Mouse (Mus musculus) cerebellum, adult (tissue): Measurements from ENCODE around the gene Pfn3.

Experiments used
- ATAC-seq: cut with Nextera tagmentation; 2 replicates; pipeline ENCODE4 v1.9.2; 2017; ENCODE audit warnings: mild to moderate bottlenecking, moderate library complexity, mixed read lengths; ENCODE audit not compliant: insufficient number of reproducible peaks, low FRiP score, low TSS enrichment

Pfn3 gene

DNA sequence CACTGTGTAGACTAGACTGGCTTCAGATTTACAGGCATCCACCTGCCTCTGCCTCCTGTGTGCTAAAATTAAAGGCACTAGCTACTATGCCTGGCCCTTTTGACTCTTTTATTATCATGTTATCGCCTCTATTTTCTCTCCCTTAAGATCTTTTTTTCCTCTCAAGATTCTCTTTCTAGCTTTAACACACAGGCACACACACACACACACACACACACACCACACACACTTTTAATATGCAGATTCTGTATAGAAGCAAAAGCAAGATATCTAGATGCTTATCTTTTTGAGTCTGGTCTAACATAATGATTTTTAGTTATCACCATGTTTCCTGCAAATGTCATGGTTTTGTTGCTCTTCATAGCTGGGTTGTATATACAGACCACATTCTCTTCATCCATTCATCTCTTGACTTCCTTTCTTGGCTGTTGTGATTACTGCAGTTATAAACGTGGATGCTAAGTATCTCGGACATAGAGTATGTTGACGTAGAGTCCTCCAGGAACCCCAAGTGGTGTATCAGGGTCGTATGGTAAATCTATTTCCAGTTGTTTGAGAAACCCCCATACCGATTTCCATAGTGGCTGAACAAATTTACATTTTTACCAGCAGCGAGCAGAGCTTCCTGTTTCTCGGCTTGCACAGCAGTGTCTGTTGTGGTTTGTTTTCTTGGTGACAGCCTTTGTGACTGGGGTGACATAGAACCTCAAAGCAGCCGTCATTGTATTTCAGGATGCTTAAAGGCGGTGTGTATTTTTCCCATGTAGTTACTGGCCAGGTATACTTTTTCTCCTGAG, 17.1 kb upstream of the Pfn3 start:
- no peak for ATAC-seq

DNA sequence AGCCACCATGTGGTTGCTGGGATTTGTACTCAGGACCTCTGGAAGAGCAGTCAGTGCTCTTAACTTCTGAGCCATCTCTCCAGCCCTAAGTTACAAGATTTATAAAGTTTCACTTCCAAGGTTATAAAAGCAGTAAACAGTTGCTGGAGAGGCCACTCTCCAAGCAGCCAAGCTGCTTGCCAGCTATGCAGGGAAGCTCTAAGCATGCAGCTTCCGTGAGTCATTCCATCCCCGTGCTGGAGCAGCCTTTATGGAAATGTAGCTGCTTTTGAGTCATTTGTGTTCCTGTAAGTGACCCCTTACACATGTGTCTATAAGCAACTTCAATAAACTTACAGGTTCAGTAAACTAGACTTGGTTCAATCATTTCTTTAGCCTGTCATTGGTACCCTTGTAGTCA, 15.5 kb upstream of the Pfn3 start:
- ATAC-seq, result no peak

DNA sequence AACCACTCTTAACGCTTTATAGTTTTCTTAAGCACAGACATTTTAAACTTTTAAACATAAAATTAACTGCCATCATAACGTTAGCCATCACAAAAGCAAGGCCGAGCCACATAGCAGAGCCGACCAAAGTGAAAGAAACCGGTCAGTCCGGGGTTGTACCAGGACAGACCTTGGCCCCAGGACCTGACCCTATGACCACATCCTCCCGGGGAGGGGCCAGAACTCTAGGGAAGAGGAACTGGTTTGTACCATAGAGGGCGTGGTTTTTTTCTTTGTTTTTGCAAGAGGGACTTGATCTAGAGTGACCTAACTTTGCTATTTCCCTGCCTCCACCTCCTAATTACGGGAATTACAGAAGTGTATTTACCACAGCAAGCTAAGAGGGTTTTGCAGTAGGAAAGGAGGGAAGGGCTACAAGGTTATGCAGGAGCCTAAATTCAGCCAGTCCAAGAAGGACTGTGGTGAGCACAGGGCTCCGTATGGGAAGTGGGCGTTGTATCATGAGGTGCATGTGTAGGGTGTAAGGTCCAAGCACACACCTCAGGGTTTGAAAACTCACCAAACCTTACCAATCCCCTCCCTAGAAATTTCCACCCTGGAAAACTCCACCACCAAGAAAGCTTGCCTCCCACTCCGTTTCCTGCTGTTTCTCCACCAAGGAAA, 14.3 kb upstream of the Pfn3 start:
- no peak for ATAC-seq

DNA sequence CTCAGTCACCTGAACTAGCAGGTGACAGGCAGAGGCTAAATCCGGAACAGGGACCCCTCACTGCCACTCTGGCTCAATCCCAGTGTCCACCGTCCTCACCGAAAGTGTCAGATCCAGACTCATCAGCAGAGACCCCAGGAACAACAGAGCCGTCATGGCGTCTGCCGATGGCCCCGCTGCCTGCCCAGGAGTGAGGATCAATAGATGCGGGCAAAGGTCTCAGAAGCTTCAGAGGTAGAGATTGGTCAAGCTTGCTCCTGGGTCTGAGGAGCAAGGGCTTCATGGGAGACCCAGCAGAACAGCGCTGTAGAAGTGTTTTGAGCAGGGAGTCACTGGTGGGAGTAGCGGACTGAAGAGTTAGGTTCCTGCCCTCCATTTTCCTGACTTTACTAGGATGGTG, 11.6 kb upstream of the Pfn3 start, which contains the start of gene F12:
TSS of gene F12 (minus strand) at position 181 of the 400 bp plus-strand sequence.
- no peak for ATAC-seq

DNA sequence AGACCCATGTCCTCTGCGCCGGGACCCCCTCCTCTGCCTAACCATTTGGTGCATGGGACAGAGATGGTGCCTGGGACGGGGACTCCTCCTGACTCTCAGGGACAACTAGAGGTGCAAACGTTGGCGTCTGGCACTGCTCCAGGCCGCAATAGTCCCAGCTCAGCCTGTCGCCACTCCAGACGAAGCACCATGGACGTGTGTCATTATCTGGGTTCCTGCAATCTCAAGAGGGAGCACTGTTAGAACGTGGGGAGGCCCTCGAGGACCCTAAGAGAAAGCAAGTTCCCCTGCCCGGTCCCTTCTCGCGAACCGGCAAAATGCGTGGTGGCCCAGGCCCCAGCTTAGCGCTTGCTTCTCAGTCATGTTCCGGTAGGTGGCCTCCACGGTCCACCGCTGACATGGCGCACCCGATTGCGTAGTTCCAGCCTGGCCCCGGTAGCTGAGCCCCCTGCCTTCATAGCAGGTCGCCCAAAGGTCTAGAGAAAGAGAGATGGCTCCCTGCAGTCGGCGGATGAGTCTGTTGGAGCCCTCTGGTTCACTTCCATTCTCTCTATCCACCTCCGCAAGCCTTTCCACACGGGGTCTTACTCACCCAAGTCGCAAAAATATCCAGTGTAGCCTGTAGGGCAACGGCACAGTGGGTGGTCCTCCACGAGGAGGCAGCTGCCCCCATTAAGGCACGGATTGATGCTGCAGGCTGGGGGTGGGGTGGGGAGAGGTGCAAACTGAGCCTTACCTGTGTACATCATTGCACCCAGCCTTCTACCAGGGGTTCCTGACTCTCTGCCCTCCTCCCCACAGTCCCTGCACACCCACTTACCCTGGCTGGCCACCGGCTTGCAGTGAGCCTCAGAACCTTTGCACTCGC, 6.1 kb upstream of the Pfn3 start:
- peak; percentile 31; the same call in 1 of the 2 replicates for ATAC-seq

DNA sequence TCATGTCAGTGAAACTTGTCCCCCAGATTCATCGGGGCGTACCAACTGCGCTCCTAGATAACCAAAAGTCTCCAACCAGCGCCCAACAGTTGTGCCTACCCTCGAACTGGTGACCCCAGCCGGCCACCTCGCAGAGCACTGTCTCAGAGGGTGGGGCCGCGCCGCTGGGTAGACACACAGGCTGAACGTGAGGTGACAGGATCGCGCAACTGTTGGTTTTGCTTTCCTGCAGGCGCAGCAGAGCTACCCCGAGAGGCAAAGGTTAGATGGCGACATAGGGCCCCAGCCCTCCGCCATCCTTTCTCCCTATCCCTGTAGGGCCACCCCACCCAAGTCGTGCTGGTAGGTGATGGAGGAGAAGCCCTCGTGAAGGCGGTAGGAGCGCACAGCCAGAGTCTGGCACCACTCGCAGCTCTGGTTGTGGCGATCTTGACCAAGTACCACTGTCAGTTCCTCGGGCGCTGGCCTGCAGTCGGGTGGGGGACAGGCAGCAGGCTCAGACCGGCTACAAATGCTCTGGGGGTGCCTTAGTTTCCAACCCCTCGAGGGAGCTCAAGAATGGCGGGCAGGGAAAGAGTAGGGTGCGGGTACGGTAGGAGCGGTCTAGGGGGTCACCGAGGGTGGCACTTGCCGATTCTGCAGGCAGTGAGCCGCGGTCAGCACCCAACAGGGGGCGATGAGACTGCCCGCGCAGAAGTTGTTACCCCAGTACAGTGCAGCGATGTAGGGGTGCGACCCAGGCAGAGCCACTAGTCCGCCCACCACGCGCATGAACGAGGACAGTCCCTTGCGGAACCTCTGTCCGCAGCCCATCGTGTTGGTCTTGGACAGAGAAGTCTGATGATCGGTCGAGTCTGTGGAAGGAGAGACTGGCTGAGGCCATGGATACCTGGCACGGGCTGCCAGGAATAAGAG, 5.2 kb upstream of the Pfn3 start:
- no peak for ATAC-seq

DNA sequence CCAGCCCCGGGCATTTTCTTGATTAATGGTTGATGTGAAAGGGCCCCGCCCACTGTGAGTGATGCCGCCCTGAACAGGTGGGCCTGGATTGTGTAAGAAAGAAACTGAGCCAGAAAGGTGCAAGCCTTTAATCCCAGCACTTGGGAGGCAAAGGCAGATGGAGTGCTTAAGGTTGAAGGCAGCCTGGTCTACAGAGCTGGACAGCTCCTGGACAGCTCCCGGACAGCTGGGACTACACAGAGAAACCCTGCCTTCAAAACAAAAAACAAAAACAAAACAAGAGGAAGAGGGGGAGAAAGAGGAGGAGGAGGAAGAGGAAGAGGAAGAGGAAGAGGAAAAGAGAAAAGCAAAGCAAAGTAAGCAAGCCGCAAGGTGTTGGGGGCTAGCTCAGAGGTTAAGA, 4.1 kb upstream of the Pfn3 start:
- no peak for ATAC-seq

DNA sequence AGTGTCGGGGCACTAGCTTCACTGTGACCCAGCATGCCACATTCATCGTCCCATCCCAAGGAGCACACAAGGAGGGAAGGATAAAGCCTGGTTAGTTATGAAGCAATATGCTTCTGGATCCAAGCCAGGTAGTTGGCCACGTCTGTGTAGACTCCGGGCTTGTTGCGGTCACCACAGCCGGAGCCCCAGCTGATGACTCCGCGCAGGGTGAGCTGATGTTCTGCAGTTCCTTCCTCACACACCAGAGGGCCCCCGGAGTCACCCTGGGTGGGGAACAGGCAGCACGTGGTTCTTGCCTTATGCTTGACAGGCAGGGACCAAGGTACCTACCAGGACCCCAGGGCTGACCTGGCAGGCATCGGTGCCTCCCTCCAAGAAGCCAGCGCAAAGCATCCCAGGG, 3.0 kb upstream of the Pfn3 start:
- peak; percentile 80 for ATAC-seq

DNA sequence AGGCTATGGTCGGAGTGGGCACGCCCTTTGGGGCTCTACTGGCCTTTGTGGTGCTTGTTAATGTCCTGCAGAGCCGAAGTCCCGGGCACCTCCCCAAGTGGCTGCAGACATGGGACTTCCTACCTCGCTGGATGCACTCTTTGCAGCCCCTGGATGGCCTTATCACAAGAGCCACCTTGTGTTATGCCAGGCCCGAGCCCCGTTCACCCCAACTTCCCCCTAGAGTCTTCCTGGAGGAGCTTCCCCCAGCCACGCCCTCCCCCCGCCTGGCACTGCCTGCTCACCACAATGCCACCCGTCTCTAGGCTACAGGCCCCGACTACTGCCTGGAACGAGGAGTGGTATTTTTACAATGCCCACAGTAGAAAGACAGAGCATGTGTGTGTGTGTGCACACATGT, 1.7 kb downstream of the Pfn3 start:
- no peak for ATAC-seq

DNA sequence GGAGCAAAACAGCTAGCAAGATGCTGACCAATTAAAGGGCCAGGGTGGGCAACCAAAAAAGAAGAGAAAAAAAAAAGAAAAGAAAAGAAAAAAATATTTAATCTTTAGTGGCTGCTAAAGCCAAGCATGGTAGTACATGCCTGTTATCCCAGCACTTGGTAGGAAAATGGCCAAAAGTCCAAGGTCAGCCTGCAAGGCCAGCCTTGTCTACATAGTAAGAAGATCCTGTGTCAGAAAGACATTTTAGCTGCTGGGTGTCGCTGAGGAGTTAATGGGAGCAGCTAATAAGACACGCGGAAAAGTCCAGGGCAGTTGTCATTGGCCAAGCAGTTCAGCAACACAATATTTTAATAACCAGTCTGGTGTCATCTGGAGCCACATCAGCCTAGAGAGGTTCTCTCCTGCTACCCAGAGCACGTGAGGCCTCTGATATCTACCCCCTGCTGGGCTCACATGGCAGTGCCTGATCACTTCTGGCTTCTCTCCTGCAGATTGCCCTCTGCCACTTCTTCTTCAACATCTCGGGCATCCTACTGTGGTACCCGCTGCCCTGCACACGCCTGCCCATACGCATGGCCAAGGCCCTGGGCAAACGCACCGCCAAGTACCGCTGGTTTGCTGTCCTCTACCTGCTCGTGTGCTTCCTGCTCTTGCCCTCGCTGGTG, 2.3 kb downstream of the Pfn3 start:
- no peak for ATAC-seq

DNA sequence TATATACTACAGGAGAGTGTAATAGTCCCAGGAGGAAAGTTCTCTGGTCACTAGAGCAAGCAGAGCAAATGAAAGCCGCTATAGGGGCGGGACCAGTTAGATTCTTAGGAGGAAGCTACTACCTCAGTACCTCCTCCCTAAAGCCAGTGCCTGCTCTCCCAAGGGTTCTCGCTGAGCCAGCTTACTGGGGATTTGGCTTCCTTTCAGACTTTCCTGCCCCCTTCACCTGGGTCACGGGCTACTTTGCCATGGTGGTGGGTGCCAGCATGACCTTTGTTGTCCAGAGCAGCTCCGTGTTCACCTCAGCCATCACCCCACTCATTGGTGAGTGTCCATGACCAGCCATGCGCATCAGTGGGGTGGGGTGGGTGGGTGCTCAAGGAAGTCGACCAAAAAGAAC, 3.2 kb downstream of the Pfn3 start:
- no peak for ATAC-seq

DNA sequence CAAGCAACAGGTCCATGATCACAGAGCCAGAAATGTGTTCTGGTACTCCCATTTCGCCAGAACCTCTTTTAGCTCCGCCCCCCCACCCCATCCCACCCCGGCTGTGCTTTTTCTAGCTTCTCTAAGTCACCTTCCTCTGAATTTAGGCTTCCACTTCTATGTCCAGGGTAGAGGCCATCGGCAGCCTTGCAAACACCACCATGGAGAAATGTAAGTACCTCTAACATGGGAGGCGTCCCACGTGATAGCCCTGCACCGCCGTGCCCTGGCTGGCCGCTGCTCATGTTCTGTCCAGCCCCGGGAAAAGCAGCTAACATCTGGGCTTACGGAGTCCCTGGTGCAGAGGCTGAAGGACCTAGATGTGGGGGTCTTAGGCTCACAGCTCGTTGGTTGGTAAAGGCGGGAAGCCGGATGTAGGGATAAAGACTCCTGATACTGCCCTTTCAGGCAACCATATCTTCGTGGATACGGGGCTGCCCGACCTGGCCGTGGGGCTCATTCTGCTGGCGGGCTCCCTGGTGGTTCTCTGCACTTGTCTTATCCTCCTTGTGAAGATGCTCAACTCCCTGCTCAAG, 6.4 kb downstream of the Pfn3 start:
- ATAC-seq, result no peak

DNA sequence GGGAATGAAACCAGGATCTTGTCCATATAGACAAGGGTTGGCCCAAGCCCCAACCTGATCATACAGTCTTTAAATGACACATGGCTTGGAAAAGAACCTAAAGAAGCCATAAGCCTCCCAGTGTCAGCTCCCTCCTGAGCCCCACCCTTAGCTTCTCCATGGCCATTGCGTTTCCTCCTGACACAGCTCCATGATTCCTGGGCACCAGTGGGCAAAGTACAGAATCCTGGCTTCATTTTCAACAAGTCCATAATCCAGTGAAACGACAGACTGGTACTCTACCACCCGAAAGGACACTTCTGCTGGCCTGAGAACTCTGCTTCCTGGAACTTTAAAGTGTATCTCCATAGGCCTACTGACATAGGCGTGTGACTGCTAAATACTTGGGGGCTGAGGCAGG, 7.7 kb downstream of the Pfn3 start:
- no peak for ATAC-seq

DNA sequence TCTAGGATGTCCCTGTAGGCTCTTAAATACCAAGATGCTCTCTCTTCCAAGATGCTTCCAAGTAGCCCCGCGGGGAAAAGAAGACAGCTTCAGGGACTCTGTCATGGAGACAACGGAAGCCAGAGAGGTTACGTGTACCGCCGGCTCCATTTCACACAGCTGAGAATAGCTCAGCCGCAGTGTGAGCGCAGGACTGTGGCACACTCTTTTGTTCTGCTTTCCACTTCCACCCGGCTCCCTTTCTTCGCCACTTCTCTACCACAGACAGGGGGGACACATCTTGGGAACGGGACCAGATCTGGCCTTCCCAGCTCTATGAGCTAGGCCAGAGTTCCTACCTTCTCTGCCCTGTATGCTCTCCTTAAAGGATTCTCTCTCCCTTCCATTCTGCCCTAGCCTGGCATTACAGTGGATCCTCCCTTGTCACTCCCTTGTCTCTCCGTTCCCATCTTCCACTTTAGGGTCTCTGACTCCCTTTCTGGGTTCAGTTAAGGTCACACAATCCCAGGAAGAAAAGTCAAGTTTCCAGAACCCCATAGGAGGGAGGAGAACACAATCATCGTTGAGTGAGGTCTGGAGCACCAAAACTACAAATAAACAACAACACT, 9.1 kb downstream of the Pfn3 start:
- no peak for ATAC-seq

DNA sequence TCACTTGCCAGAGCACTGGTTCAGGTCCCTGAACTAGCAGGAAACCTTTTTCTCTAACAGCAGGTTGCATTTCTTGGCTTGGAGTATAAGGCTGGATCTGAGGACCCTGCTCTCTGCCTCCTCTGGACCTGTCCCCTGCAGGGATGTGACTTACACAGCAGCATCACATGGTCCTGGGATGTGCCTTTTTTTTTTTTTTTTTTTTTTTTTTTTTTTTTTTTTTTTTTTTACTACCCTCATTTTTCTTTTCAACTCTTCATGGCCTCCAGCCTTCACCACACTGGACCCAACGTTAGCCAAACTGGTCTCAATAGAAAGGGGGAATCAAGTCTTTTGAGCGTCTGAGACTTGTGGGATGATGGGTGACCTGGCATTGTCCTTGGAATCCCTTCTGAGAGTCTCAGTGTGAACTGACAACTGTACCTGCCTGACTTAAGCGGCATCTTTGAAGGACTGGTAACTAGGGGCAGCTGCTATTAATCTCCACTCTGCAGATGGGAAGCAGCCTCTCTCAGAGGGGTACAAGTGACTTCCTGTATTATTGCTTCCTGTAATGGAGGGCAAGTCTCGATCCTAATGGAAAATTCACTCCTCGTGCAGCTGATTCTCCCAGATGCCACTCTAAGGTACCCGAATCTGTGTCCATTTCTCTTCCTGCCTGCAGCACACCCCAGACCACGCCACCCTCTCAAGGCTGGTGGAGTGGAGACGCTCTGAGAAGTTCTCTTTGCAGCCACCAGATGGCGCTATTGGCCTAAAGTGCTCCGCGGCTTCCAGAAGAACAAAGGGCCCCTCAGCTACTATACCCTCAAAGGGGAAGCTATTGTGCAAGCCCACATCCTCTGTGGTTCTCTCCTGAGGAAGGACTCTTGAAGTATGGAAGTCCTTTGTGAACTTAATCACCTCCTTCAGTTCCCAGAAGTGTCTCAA, 9.9 kb downstream of the Pfn3 start:
- ATAC-seq, result peak; percentile 45; the same call in 1 of the 2 replicates

DNA sequence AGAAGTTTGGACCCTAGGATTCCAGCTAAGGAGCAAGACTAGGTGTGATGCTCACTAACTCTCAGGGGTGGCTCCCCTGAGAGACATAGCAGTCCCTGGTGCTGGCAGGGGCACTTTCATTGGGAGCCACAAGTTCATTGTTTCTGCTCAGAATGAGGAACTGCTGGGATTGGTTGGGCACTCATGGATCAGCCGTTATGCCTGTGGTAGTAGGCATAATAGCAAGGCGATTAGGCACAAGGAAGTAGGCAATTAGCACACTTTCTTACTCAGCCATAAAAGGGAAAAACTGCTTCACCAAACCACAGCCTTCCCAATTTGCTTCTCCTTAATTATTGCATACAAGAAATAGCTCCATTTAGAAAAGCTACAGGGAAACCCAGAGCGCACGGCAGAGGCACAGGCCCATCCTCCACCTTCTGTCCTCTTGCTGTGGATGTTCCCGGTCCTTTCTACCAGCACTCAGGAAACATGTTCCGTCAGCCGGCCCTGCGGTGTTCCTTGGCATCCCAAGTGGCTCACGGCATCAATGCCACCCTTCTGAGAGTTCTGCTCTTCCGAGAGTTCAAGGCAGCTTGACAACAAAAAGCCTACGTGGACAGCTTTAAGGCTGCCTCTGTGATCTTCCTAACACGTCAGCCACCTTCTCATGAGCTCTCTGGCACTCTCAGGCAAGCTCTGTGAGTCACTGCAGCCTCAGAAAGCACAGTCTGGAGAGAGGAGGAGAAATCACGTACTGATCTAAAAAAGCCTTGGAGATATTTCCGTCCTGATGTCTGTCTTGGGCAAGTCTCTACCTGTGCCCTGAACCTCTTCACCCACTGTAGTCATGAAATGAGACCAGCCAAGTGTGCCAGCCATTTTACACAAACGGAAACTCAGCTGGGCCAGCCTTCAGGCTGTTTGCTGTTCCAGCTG, 10.8 kb downstream of the Pfn3 start:
- no peak for ATAC-seq

DNA sequence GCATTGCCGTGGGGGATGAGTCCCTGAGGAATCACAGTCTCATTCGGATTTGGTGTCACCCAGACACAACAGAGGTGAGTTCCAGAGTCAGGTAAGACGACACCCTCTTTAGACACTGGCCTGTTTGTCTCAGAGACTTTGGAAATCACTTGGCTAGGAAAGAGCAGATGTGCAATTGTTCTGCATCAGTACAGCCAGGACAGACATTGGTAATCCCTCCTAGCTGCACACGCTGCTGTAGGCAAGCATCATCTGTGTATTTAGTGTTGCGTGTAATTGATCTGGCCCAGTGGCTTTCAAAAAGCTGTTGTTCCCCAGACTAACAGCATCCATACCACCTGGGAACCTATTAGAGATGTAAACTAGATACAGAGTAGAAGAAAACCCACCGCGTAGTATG, 11.8 kb downstream of the Pfn3 start:
- ATAC-seq, result no peak
